Mouse (Mus musculus) neutrophil, adult 83 days (primary cell): Measurements from ENCODE around the gene Cdkal1. TPM values are rescaled to one million over a fixed set of nuclear protein-coding genes. Genes with fewer than 3 reads are reported as not detected.

Experiments used
- total RNA-seq, 2 experiments: library from RNA; stranded (reverse); gene quantifications; one replicate each; pipeline ENCODE4 v1.2.4; 2023

Gene Cdkal1
- 10 to 100 TPM; 15.9 to 18.7 TPM for total RNA-seq

GRCm38 (mm10) chr13:29855281-29856031 is at the start of gene Cdkal1:
Cdkal1 (minus strand) TSS chr13:29855674.

Other genes starting within 250 kb of the Cdkal1 start
- 10 to 100 TPM in 1 of 2 experiments, 1 to 10 TPM in 1; 8.8 to 10.5 TPM for gene E2f3, start 130.4 kb upstream of the Cdkal1 start, total RNA-seq